Mouse (Mus musculus) cerebellum, adult 18-20 months (tissue): ENCODE data around the gene Pon1.
"Not testable (repeated sequence)": the region's sequence is repeated elsewhere in the genome, so short reads cannot be mapped to it uniquely, and the experiment has no call there.

Source experiments
- DNase-seq, 2 experiments: peaks; one replicate each; pipeline ENCODE4 v3.0.0; 2021

Pon1 gene

DNA sequence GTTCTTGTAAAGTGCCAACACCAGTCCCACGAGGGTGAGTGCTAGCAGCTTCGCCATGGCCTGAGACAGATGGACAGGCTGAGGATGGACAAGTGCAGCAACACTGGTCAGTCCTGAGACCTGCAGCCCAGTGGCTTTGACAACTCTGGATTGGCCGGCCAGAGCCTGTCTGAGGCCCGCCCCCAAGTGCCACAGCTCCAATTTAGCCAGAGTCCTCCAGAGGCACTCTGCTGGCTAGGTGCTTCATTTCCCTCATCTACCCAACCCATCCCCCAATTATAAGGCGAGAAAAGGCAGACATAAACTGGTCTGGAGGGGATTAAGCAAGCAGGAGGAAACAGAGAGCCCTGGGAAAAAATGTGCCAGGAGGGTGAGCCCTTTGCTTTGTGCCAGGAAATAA, at the start of gene Pon1:
Gene Pon1, minus strand, starts transcription at position 254 of the 400 bp plus-strand sequence.
- no peak for DNase-seq

- no peak for DNase-seq
Measured at GRCm38 (mm10) chr6:5238799-5239198, 45.1 kb upstream of the Pon1 start.

GRCm38 (mm10) chr6:5237510-5237909, 43.8 kb upstream of the Pon1 start:
- DNase-seq: no peak

- no peak for DNase-seq
Measured at GRCm38 (mm10) chr6:5236843-5237371, 43.2 kb upstream of the Pon1 start.

DNA sequence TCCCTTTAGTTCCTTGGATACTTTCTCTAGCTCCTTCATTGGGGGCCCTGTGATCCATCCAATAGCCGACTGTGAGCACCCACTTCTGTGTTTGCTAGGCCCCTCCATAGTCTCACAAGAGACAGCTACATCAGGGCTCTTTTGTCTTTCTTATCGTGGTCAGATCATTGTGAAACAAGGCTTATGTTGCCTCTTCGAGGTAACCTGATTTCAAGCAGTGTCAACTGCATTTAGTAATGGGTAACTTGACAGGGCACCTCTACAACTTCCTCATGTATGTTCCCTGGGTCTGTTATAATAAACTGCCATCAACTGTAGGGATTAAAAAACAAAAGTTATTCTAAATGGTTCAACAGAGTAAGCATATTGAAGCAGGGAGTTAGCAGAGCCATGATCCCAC, 40.8 kb upstream of the Pon1 start:
- DNase-seq: no peak

DNA sequence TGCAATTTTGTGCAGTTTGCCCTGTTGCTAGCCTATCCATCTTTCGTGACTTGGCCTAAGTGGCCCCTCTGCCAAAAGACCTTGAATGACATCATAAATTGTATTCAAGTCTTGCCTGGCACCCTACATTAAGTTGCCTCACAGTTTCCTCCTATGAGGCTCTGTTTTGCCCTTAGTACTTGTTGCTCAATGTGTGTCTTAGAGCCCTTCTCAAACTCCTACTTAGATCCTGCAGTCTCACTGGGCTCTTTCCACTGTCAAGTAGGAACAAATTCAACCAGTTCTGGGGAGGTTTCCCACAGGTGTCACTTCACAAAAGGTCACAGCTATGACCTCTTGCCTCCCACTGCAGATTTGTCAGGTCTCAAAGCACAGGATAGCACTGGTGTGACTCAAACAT, 40.1 kb upstream of the Pon1 start:
- no peak for DNase-seq

DNA sequence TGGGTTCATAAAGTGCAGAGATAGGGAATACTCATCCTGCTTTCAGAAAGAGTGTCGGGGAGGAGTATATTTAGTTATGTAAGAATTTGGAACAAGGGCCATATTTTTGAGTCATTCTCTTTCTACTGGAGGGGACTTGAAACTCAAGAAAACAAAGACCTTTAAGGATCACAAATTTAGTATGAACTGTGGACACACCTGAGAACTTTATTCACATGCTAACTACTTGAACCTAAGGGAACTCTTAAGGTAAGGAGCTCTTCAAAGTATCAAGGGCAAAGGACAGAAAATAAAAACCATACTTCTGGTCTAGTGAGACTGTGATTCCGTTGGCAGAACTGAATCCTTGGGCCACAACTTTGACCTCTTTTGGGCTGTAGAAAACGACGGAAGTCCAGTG, 38.3 kb upstream of the Pon1 start:
- no peak for DNase-seq

GRCm38 (mm10) chr6:5230261-5230660, 36.5 kb upstream of the Pon1 start:
- no peak for DNase-seq

DNA sequence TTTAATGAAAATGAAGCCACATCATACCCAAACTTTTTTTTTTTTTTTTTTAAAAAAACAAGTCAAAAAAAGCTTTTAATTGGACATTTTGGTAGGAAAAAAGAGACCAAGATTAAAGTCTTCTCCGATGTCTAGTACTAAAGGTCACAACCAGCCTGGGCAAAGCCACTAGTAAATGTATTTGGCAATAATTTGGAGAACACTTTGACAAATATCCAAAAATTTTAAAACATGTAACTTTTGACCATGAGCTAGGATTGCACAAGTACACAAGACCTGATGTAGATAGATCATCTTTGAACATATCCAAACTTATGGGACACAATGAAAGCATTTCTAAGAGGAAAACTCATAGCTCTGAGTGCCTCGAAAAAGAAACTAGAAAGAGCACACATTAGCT, 29.8 kb upstream of the Pon1 start:
- DNase-seq: not testable (repeated sequence)

DNA sequence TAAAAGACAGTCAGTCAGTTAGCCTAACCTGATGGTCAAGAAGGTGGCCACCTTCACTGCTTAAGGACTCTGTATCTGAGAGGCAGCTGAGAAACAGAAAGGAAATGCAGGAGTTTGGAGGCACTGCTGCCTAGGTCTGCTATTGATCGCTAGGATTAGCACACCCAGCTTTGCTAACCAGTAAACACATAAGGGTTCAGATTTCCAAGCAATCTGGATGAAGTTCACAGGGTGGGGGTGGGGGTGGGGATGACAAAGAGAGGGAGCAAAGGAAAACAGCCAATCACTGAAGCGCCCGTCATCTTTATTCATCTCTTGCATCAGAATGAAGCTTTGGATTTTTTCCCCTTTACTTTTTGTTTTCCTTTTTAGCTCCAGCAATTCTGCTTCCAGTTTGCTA, 28.3 kb upstream of the Pon1 start:
- DNase-seq: no peak

DNA sequence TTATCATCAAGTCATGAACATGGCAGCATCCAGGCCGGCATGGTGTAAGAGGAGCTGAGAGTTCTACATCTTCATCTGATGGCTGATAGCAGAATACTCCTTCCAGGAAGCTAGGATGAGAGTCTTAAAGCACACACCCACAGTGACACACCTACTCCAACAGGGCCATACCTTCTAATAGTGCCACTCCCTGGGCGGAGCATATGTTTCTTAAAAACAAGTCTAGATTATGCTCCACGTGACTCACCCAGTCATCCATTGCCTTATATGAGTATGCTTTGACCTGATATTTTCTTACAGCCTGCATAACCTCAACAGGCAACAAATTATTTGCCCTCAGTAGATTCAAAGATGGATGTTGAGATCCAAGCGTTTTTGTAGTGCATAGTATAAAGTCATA, 24.4 kb upstream of the Pon1 start:
- DNase-seq: no peak

GRCm38 (mm10) chr6:5207817-5208216, 14.1 kb upstream of the Pon1 start:
- DNase-seq: no peak

- no peak for DNase-seq
Measured at GRCm38 (mm10) chr6:5199916-5200315, 6.2 kb upstream of the Pon1 start.

- no peak for DNase-seq
Measured at GRCm38 (mm10) chr6:5199376-5199905, 5.7 kb upstream of the Pon1 start.

GRCm38 (mm10) chr6:5198590-5198989, 4.8 kb upstream of the Pon1 start:
- no peak for DNase-seq

DNA sequence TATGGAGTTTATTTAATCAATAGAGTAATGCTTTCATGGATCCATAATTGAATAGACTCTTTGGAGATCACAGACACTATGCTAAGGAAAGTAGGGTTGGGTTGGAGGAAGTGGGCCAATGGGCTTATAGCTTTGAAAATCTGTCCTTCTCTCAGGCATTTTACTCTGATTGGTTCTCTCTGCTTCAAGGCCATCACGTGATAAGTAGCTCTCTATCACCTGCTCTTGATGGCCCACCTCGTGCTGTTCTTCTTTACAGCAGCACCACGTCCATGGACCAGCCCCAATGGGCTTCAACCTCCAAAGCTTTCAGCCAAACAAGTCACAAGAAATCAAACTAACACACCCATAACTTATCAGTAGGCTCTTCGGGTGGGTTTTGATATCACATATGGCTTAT, 3.0 kb downstream of the Pon1 start:
- DNase-seq: no peak

DNA sequence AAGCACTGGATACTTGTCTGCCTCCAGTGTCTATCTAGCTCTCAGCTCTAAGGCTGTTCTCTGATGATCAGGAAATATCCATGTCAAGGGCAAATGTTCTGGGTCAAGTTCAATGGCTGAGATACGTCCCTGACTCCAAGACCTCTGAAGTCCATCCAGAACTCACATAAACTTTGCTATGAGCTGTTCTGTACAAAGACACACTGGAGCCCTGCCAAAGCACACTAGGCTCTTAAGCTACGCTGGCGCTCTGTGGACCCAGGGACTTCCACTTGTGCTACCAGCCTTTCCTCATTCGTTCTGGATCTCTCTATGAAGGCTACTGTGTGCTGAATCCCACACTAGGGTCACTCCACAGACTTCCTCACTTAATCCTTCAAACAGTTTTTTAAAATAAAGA, 4.2 kb downstream of the Pon1 start:
- no peak for DNase-seq

DNA sequence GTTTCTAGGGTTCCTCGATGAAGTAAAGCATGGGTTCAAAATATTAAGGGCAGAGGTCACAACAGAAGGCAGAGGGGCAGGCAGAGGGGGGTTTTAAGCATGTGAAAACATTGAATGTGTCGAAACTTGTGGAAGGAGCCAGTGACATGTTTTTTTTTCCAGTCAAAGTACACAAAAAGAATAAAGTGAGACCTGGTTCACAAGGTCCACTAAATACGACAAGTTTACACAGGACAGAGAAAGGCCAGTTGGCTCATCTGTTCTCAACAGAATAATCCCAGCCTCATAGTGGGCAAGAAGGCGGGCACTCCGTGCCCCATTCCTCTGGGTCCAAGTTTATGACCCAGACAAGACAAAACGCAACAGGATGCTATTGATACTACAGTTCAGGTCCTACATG, 4.8 kb downstream of the Pon1 start:
- DNase-seq: no peak

GRCm38 (mm10) chr6:5188036-5188435, 5.7 kb downstream of the Pon1 start:
- no peak for DNase-seq

DNA sequence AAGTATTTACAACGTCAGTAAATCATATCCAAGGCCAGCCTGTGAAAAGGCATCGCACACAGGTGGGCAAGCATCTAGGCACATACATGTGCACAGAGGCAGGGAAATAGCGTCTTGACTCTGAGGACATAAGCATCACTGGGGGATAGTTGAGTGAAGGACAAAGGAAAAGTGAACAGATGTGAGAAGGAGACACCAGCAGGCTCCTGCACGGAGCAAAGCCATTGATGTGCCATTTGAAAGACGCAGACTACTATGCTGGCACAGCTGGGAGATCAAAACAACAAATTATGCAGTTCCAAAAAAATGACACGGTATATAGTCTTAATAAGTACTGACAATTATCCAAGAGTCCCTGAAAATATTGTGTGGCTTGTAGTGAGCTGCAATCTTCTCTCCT, 6.2 kb downstream of the Pon1 start:
- DNase-seq: no peak

DNA sequence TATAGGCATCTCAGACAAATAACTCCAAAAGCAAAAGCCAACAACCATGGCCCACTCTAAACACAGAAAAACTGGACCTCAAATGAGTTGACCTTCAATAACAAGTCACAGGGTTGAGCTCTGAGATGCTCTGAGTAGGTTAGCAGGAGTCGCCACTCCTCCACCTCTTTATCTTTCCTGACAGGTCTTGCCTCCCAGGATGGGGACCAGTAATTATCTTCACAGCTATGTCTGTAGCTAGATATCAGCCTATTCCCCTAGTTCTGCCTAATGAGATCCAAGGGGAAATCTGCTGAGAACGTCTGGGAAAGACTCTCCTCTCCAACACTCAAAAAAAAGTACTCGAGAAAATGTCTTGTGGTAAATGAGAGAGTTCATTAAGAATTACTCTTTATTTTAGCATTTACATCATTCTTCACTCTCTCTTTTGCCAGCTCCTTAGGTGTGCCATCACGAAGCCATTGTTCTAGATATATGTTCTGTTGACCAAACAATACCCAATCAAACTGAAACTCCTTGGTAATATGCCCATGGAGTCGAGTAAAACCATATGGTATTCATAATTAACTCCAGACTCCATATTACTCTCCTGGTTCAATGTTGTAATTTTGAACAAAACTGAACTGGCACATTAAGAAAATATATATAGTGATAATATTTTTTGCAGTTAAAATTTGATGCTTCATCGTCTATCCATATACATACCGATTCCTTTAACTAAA, 7.4 kb downstream of the Pon1 start:
- no peak for DNase-seq

DNA sequence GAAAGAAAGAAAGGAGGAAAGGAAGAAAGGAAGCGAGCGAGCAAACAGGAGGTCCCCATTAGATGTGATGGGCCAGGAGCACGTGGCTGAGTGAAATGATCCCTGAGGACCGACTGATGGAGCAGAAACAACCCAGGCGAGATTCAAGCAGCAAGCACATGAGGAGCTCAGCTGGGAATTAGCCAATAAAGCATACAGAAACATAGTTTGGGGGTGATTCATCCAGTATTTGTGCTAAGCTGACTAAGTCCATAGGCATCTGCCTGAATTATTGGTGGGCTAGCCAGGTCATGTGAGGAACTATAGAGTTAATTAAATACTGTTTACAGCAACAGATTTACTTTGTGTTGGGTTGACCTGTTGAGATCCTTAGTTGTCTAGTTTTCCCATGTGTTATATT, 13.1 kb downstream of the Pon1 start:
- DNase-seq: no peak

DNA sequence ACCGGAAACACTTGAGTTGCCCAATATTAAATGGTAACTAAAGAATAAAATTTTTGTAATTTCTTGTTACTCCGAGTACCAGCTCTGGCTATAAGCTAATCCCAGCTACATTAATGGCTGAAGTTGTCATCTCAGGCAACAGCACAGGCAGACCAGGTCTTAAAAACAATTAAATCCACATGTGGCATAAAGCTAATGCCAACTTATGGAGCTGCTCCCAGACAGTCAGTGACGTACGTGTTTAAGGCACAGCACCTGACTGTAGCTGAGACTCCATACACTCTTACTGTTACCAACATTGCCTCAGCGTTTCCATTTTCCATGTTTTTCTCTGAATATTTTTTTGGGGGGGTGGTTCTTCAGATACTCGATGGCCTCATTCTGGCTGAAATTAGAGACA, 14.6 kb downstream of the Pon1 start:
- no peak for DNase-seq

GRCm38 (mm10) chr6:5177967-5178891, 15.5 kb downstream of the Pon1 start:
- no peak for DNase-seq
